Mouse (Mus musculus) left cerebral cortex, postnatal 14 days (tissue): ENCODE data around the gene Bmp8a. TPM values are rescaled to one million over a fixed set of nuclear protein-coding genes. Genes with fewer than 3 reads are reported as not detected.
A peak's percentile ranks its signal among the peaks of the same experiment; 100 is the strongest.
"Not testable (repeated sequence)": the region's sequence is repeated elsewhere in the genome, so short reads cannot be mapped to it uniquely, and the experiment has no call there.

Source experiments
- DNase-seq, 2 experiments: peaks; one replicate each; pipeline ENCODE4 v3.0.0; 2021 to 2022; ENCODE audit warnings: low spot score in 2 of 2, mixed read lengths in 1 of 2
- intact Hi-C: fragments of 180-260 bp; cut with DNase I; formaldehyde crosslinking; loops from one replicate; pipeline ENCODE4 v1.15.1; 2025
- long read RNA-seq, 2 experiments: library from polyadenylated mRNA; stranded (forward); transcript quantifications; one replicate each; pipeline ENCODE4 v2.0.0; 2021
- total RNA-seq, 2 experiments: library from RNA; stranded (reverse); gene quantifications; 2 replicates each; pipeline ENCODE4 v1.2.3; 2021

The Bmp8a gene
- total RNA-seq: under 1 TPM; 0.24 to 0.30 TPM
- long read RNA-seq, experiment 1: 0 reads
- long read RNA-seq, experiment 2: 0 reads

- peak; percentile 41 to 42 for DNase-seq
- intact Hi-C loops: loop anchor here (5.0 kb wide), 1 partner anchor 36 kb away; no protein-coding TSS in a partner anchor
Observed at GRCm38 (mm10) chr4:123342642-123343470, at the start of gene Bmp8a. Bmp8a (minus strand) TSS chr4:123343252.

- no peak for DNase-seq
- intact Hi-C loops: no loop called here
Observed at GRCm38 (mm10) chr4:123392187-123392586, 49.1 kb upstream of the Bmp8a start.

- no peak for DNase-seq
- intact Hi-C loops: no loop called here
Observed at GRCm38 (mm10) chr4:123385028-123385427, 42.0 kb upstream of the Bmp8a start.

GRCm38 (mm10) chr4:123383173-123383572 lies 40.1 kb upstream of the Bmp8a start:
- intact Hi-C loops: no loop called here
- DNase-seq: peak; percentile 19 to 49

GRCm38 (mm10) chr4:123382051-123382450 lies 39.0 kb upstream of the Bmp8a start:
- intact Hi-C loops: no loop called here
- no peak for DNase-seq

GRCm38 (mm10) chr4:123381598-123381997 lies 38.5 kb upstream of the Bmp8a start:
- intact Hi-C loops: no loop called here
- no peak for DNase-seq

- intact Hi-C loops: loop anchor here (10.0 kb wide), 1 partner anchor 109 kb away; no protein-coding TSS in a partner anchor
- DNase-seq: no peak
Observed at GRCm38 (mm10) chr4:123376031-123376430, 33.0 kb upstream of the Bmp8a start.

GRCm38 (mm10) chr4:123374316-123375008 lies 31.4 kb upstream of the Bmp8a start:
- no peak for DNase-seq
- intact Hi-C loops: loop anchor here (10.0 kb wide), 1 partner anchor 110 kb away; no protein-coding TSS in a partner anchor

- intact Hi-C loops: no loop called here
Observed at GRCm38 (mm10) chr4:123363555-123363954, 20.5 kb upstream of the Bmp8a start.

GRCm38 (mm10) chr4:123360771-123361170 lies 17.7 kb upstream of the Bmp8a start:
- intact Hi-C loops: no loop called here
- DNase-seq: no peak

More at GRCm38 (mm10) chr4:123363555-123363954, 20.5 kb upstream of the Bmp8a start:
- DNase-seq: no peak

- no peak for DNase-seq
- intact Hi-C loops: no loop called here
Observed at GRCm38 (mm10) chr4:123358613-123359012, 15.6 kb upstream of the Bmp8a start.

- DNase-seq: no peak
- intact Hi-C loops: no loop called here
Observed at GRCm38 (mm10) chr4:123355941-123356340, 12.9 kb upstream of the Bmp8a start.

- no peak for DNase-seq
- intact Hi-C loops: no loop called here
Observed at GRCm38 (mm10) chr4:123353271-123353877, 10.3 kb upstream of the Bmp8a start.

- intact Hi-C loops: loop anchor here (5.0 kb wide), 1 partner anchor 36 kb away; no protein-coding TSS in a partner anchor
- no peak for DNase-seq
Observed at GRCm38 (mm10) chr4:123343471-123343789, 378 bp upstream of the Bmp8a start.

GRCm38 (mm10) chr4:123342091-123342641 lies 886 bp downstream of the Bmp8a start:
- DNase-seq: no peak
- intact Hi-C loops: loop anchor here (5.0 kb wide), 1 partner anchor 35 kb away; no protein-coding TSS in a partner anchor

GRCm38 (mm10) chr4:123340232-123340631 lies 2.8 kb downstream of the Bmp8a start:
- intact Hi-C loops: loop anchor here (5.0 kb wide), 1 partner anchor 33 kb away; no protein-coding TSS in a partner anchor
- no peak for DNase-seq

GRCm38 (mm10) chr4:123337693-123338092 lies 5.4 kb downstream of the Bmp8a start:
- no peak for DNase-seq
- intact Hi-C loops: no loop called here

- intact Hi-C loops: no loop called here
- DNase-seq: no peak
Observed at GRCm38 (mm10) chr4:123335796-123336585, 7.1 kb downstream of the Bmp8a start.

- intact Hi-C loops, DNase-seq: not testable (repeated sequence)
Observed at GRCm38 (mm10) chr4:123335244-123335643, 7.8 kb downstream of the Bmp8a start.
